Mouse (Mus musculus): ENCODE results near the gene Ghr. TPM values are rescaled to one million over a fixed set of nuclear protein-coding genes. Genes with fewer than 3 reads are reported as not detected.

Ghr gene
- polyA plus RNA-seq, 1 experiment from 2014 or later = 6.3 TPM

- Histone ChIP-seq H3K36me3 (no peaks in the 10 kb centered on the region), H3K27ac (replicated peaks) (no peak within 1 kb of the TSS)
- WGBS = 62% methylated on average over 6 of the region's 6 CpGs
Measured at GRCm38 (mm10) chr15:3268247-3268646, 315.0 kb downstream of the Ghr start, which contains the start of gene Selenop. Gene Selenop, plus strand, starts transcription at chr15:3268547.

More at GRCm38 (mm10) chr15:3268247-3268646, 315.0 kb downstream of the Ghr start, which contains the start of gene Selenop:
- H3K9me3 ChIP-seq = no peaks in the 10 kb centered on the region
- H3K4me1 ChIP-seq = peaks cover 5% of the 10 kb centered on the region
- no peak for ATAC-seq (replicated peaks)
- no peak within 1 kb of the TSS for H3K9ac ChIP-seq (replicated peaks)
- no peak within 1 kb of the TSS for H3K4me2 ChIP-seq (replicated peaks)
- no peaks in the 10 kb centered on the region for H3K27me3 ChIP-seq
- H3K4me3 ChIP-seq = no peak within 1 kb of the TSS
